Mouse (Mus musculus): Measurements from ENCODE around the gene Olfr472. TPM values are rescaled to one million over a fixed set of nuclear protein-coding genes. Genes with fewer than 3 reads are reported as not detected.
"Not testable (repeated sequence)": the region's sequence is repeated elsewhere in the genome, so short reads cannot be mapped to it uniquely, and the experiment has no call there.

Olfr472 gene
- not detected in 2 replicates for polyA plus RNA-seq (2014; fragmentation: Nextera tagmentation; extraction: Ambion mirVana)

GRCm38 (mm10) chr7:107897602-107898001 is at the start of gene Olfr472:
Gene Olfr472, plus strand, starts transcription at chr7:107897902.
- DNase-seq (ENCODE audit: low spot score) = no peak
- no peak within 1 kb of the TSS for H3K4me3 ChIP-seq (ENCODE audit: low read depth, low read length)
- H3K27ac ChIP-seq (ENCODE audit: low read depth, low read length) = no peak within 1 kb of the TSS
- H3K27me3 ChIP-seq (ENCODE audit: control insufficient read depth, insufficient read depth, low read length) = no peaks in the 10 kb centered on the region
- H3K4me1 ChIP-seq (replicated peaks; ENCODE audit: control insufficient read depth, insufficient read depth, low read length) = no peaks in the 10 kb centered on the region
- H3K4me2 ChIP-seq (ENCODE audit: low read depth, low read length, severe bottlenecking) = no peak within 1 kb of the TSS
- H3K9me3 ChIP-seq (ENCODE audit: control insufficient read depth, low read length) = no peaks in the 10 kb centered on the region
- no peak within 1 kb of the TSS for H3K9ac ChIP-seq (ENCODE audit: low read length)
- ATAC-seq (replicated peaks; ENCODE audit: low FRiP score) = no peak
- H3K36me3 ChIP-seq (ENCODE audit: control insufficient read depth, insufficient read depth, low read length) = no peaks in the 10 kb centered on the region

- Histone ChIP-seq H3K9ac (ENCODE audit: low read length) (no peak within 1 kb of the TSS), H3K36me3 (ENCODE audit: control insufficient read depth, insufficient read depth, low read length) (no peaks in the 10 kb centered on the region), H3K4me1 (replicated peaks; ENCODE audit: control insufficient read depth, insufficient read depth, low read length) (no peaks in the 10 kb centered on the region), H3K9me3 (ENCODE audit: control insufficient read depth, low read length) (no peaks in the 10 kb centered on the region), H3K27ac (ENCODE audit: low read depth, low read length) (no peak within 1 kb of the TSS), H3K4me3 (ENCODE audit: low read depth, low read length) (no peak within 1 kb of the TSS), H3K27me3 (ENCODE audit: control insufficient read depth, insufficient read depth, low read length) (no peaks in the 10 kb centered on the region), H3K4me2 (ENCODE audit: low read depth, low read length, severe bottlenecking) (no peak within 1 kb of the TSS)
- DNase-seq (ENCODE audit: low spot score) = no peak
- 91% methylated on average over 1 of the region's 1 CpGs for WGBS
- ATAC-seq (replicated peaks; ENCODE audit: low FRiP score) = no peak
Measured at GRCm38 (mm10) chr7:107930146-107930545, 32.4 kb downstream of the Olfr472 start, which contains the start of gene Olfr473. Gene Olfr473, plus strand, starts transcription at chr7:107930446.

DNA sequence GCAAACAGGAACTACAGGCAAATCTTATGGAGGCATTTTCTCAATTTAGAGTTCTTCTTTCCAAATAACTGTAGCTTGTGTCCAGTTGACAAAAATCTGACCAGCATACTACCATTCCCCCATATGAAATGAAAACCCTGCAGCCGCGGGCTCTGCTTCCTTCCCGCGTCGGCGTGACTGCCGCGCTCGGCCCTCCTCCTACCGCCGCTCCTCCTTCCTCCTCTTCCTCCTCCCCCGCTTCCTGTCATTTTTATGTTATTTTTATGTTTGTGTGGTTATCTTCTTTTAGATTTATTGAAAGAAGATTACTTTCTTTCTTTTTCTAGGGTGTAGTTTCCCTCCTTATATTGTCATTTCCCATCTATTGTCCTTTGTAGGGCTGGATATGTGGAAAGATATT is 54.8 kb downstream of the Olfr472 start:
- WGBS = 97% methylated on average over 12 of the region's 12 CpGs
- not testable (repeated sequence) for H3K27me3 ChIP-seq (ENCODE audit: control insufficient read depth, insufficient read depth, low read length)

DNA sequence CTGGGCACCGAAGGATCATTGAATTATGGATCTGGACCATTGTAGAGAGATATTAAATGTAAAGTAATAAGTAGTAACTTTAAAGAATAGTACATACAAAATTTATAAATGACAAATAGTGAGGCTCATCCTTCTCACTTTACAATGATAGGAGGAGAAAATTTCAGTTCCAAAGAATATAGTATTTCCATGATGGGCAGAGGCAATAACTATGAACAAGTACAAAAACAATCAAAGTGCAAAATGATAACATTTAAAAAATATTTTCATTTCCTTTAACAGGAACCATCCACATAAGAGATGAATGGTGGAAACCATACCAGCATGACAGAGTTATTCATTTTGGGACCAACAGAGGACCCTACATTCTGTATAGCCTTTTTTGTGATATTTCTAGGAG is 56.6 kb downstream of the Olfr472 start, which contains the start of gene Olfr474:
Olfr474 (plus strand) TSS at position 301 of the 400 bp plus-strand sequence.
- no peaks in the 10 kb centered on the region; the same call in 1 of the 2 replicates for H3K9me3 ChIP-seq (ENCODE audit: control insufficient read depth, low read length)
- no peaks in the 10 kb centered on the region for H3K36me3 ChIP-seq (ENCODE audit: control insufficient read depth, insufficient read depth, low read length)
- no peaks in the 10 kb centered on the region for H3K4me1 ChIP-seq (replicated peaks; ENCODE audit: control insufficient read depth, insufficient read depth, low read length)
- ATAC-seq (replicated peaks; ENCODE audit: low FRiP score) (no peak), DNase-seq (ENCODE audit: low spot score) (no peak)
- no peak within 1 kb of the TSS for H3K4me3 ChIP-seq (ENCODE audit: low read depth, low read length)
- WGBS = 79% methylated on average over 1 of the region's 1 CpGs
- no peak within 1 kb of the TSS for H3K9ac ChIP-seq (ENCODE audit: low read length)
- no peak within 1 kb of the TSS for H3K4me2 ChIP-seq (ENCODE audit: low read depth, low read length, severe bottlenecking)
- no peaks in the 10 kb centered on the region for H3K27me3 ChIP-seq (ENCODE audit: control insufficient read depth, insufficient read depth, low read length)
- H3K27ac ChIP-seq (ENCODE audit: low read depth, low read length) = no peak within 1 kb of the TSS

More for the DNA sequence above, 54.8 kb downstream of the Olfr472 start:
- not testable (repeated sequence) for ATAC-seq (replicated peaks; ENCODE audit: low FRiP score); DNase-seq (ENCODE audit: low spot score); H3K9ac ChIP-seq (ENCODE audit: low read length); H3K9me3 ChIP-seq (ENCODE audit: control insufficient read depth, low read length); H3K27ac ChIP-seq (ENCODE audit: low read depth, low read length); H3K4me1 ChIP-seq (replicated peaks; ENCODE audit: control insufficient read depth, insufficient read depth, low read length); H3K36me3 ChIP-seq (ENCODE audit: control insufficient read depth, insufficient read depth, low read length); H3K4me3 ChIP-seq (ENCODE audit: low read depth, low read length); H3K4me2 ChIP-seq (ENCODE audit: low read depth, low read length, severe bottlenecking)

Other genes starting within 250 kb of the Olfr472 start
- 0.11 TPM in 1 of 2 replicates, not detected in the other for gene Cyb5r2, start 139.9 kb upstream of the Olfr472 start, polyA plus RNA-seq (2014; fragmentation: Nextera tagmentation; extraction: Ambion mirVana)
- gene Ovch2, start 96.7 kb upstream of the Olfr472 start, polyA plus RNA-seq (2014; fragmentation: Nextera tagmentation; extraction: Ambion mirVana) = not detected in 2 replicates
- gene Olfr467, start 85.6 kb upstream of the Olfr472 start, polyA plus RNA-seq (2014; fragmentation: Nextera tagmentation; extraction: Ambion mirVana) = not detected in 2 replicates
- not detected in 2 replicates for gene Olfr469, start 72.4 kb upstream of the Olfr472 start, polyA plus RNA-seq (2014; fragmentation: Nextera tagmentation; extraction: Ambion mirVana)
- gene Olfr470, start 50.4 kb upstream of the Olfr472 start, polyA plus RNA-seq (2014; fragmentation: Nextera tagmentation; extraction: Ambion mirVana) = not detected in 2 replicates
- gene Olfr473, start 32.5 kb downstream of the Olfr472 start, polyA plus RNA-seq (2014; fragmentation: Nextera tagmentation; extraction: Ambion mirVana) = not detected in 2 replicates
- not detected in 2 replicates for gene Olfr474, start 56.7 kb downstream of the Olfr472 start, polyA plus RNA-seq (2014; fragmentation: Nextera tagmentation; extraction: Ambion mirVana)
- not detected in 2 replicates for gene Olfr476, start 66.9 kb downstream of the Olfr472 start, polyA plus RNA-seq (2014; fragmentation: Nextera tagmentation; extraction: Ambion mirVana)
- not detected in 2 replicates for gene Olfr477, start 88.8 kb downstream of the Olfr472 start, polyA plus RNA-seq (2014; fragmentation: Nextera tagmentation; extraction: Ambion mirVana)
- gene Olfr478, start 136.1 kb downstream of the Olfr472 start, polyA plus RNA-seq (2014; fragmentation: Nextera tagmentation; extraction: Ambion mirVana) = not detected in 2 replicates
- not detected in 2 replicates for gene Olfr479, start 152.8 kb downstream of the Olfr472 start, polyA plus RNA-seq (2014; fragmentation: Nextera tagmentation; extraction: Ambion mirVana)
- not detected in 2 replicates for gene Olfr480, start 169.4 kb downstream of the Olfr472 start, polyA plus RNA-seq (2014; fragmentation: Nextera tagmentation; extraction: Ambion mirVana)
- not detected in 2 replicates for gene Olfr481, start 182.0 kb downstream of the Olfr472 start, polyA plus RNA-seq (2014; fragmentation: Nextera tagmentation; extraction: Ambion mirVana)
- gene Olfr482, start 199.7 kb downstream of the Olfr472 start, polyA plus RNA-seq (2014; fragmentation: Nextera tagmentation; extraction: Ambion mirVana) = not detected in 2 replicates
- gene Olfr483, start 202.9 kb downstream of the Olfr472 start, polyA plus RNA-seq (2014; fragmentation: Nextera tagmentation; extraction: Ambion mirVana) = not detected in 2 replicates
- not detected in 2 replicates for gene Olfr484, start 229.5 kb downstream of the Olfr472 start, polyA plus RNA-seq (2014; fragmentation: Nextera tagmentation; extraction: Ambion mirVana)

All from forebrain, embryonic 11.5 days (tissue).